Mouse (Mus musculus): ENCODE results near the gene Ltbp4. TPM values are rescaled to one million over a fixed set of nuclear protein-coding genes. Genes with fewer than 3 reads are reported as not detected.

Ltbp4 gene
- total and polyA plus RNA-seq, 3 experiments: 2.9 to 14.2 TPM; not detected in 1

DNA sequence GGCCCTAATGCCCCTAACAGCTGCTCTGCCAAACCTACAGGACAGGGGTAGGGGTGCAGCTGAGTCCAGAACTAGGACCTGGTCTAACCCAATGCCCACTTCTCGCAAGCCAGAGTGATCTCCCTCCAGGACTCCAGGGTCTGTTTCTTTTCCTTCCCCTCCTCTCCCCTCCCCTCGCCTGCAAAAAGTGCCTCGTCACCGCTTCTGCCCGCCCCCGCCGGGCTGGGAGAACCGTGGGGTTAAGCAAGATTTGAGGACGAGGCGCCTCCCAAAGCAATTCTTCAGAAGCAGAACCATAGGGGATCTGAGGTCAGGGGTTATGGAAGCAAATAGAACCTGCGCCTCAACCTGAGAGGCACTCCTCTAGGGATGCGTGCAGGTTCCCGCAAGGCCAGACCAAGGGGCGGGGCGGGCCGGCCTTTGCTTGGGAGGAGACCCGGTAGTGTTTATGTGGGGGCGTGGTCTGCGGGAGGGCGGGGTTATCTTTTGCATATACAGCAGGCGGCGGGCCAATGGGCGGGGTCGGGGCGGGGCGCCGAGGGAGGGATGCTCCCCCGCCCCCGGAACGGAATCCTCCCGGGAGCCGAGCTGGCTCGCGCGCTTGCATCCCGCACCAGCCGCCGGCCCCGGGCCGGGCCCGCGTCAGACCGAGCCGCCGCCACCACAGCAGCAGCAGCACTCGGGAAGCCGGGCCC lies 79.1 kb downstream of the Ltbp4 start, which contains the start of gene Numbl (continued):
- TF ChIP-seq ZMIZ1 (IDR thresholded peaks at IDR 0.05; ENCODE audit: low read depth, low read length) (no peak), UBTF (IDR thresholded peaks at IDR 0.05; ENCODE audit: borderline replicate concordance, insufficient read depth, low read depth, low read length) (no peak), E2F4 (IDR thresholded peaks at IDR 0.05; ENCODE audit: borderline replicate concordance, low read depth, low read length) (no peak), GATA1 (IDR thresholded peaks at IDR 0.05; ENCODE audit: low read depth, low read length) (no peak), TAL1 (IDR thresholded peaks at IDR 0.05; ENCODE audit: low read length) (no peak), POLR2AphosphoS5 (IDR thresholded peaks at IDR 0.05; ENCODE audit: borderline replicate concordance, low read depth, low read length) (no peak), MAZ (IDR thresholded peaks at IDR 0.05; ENCODE audit: low read depth, low read length) (peak; percentile 79; the same call in 1 of the 2 replicates), HCFC1 (IDR thresholded peaks at IDR 0.05; ENCODE audit: low read depth, low read length) (peak; percentile 62), ZNF384 (IDR thresholded peaks at IDR 0.05; ENCODE audit: low read depth, low read length) (no peak), RCOR1 (IDR thresholded peaks at IDR 0.05; ENCODE audit: low read depth, low read length) (0 out of 2 replicates have a peak, but pooled peaks have one; percentile 10), GABPA (IDR thresholded peaks at IDR 0.05; ENCODE audit: low read depth, low read length) (peak; percentile 86), USF1 (IDR thresholded peaks at IDR 0.05; ENCODE audit: low read depth, low read length) (no peak), NRF1 (IDR thresholded peaks at IDR 0.05; ENCODE audit: insufficient read depth, low read depth, low read length, poor library complexity, severe bottlenecking) (no peak), ZKSCAN1 (IDR thresholded peaks at IDR 0.05; ENCODE audit: low read depth, low read length) (no peak), TBP (IDR thresholded peaks at IDR 0.05; ENCODE audit: low read depth, low read length) (no peak), BHLHE40 (IDR thresholded peaks at IDR 0.05; ENCODE audit: borderline replicate concordance, low read depth, low read length) (no peak)

DNA sequence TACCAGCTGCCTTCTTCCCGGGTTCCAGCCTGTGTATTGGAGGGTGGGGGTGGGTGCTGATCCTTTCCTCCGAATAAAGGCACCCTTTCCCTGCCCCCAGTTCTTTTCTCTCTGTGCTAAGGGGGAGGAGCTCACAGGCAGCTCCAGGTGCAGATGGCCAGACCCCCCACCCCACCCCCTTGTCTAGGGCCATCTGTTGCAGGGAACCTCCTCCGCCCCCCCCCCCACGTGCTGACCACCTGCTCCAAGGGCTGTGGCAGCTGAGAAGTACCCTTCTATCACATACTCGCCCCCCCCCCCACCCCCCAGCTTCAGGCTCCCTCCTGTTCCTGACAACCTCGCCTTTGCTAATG lies 79.7 kb downstream of the Ltbp4 start:
- H3K36me3 ChIP-seq (ENCODE audit: control insufficient read depth in 1 of 2, insufficient read depth in 2 of 2, low read length in 2 of 2): peaks cover 0 to 32% of the 10 kb centered on the region in 2 experiments; a peak in 2 of 4 replicates
- H3K9ac ChIP-seq (ENCODE audit: control insufficient read depth, low read depth, low read length, poor library complexity, severe bottlenecking): peak overlapping the region; percentile 79
- TF ChIP-seq ZKSCAN1 (IDR thresholded peaks at IDR 0.05; ENCODE audit: low read depth, low read length) (no peak), TCF12 (IDR thresholded peaks at IDR 0.05; ENCODE audit: low read depth, low read length) (0 out of 2 replicates have a peak, but pooled peaks have one; percentile 5)
- H3K4me3 ChIP-seq (ENCODE audit: control insufficient read depth in 1 of 2, insufficient read depth in 1 of 2, low read depth in 2 of 2, low read length in 2 of 2): peak overlapping the region; percentile 78 to 92
- no peak for DNase-seq (ENCODE audit: low read depth, low spot score)
- H3K27me3 ChIP-seq (ENCODE audit: control insufficient read depth in 1 of 2, insufficient read depth in 2 of 2, low read length in 2 of 2): no peaks in the 10 kb centered on the region
- peak overlapping the region; percentile 88 for H3K27ac ChIP-seq (ENCODE audit: control insufficient read depth, low read depth, low read length)
- no peaks in the 10 kb centered on the region; the same call in 1 of the 2 replicates for H3K79me2 ChIP-seq (ENCODE audit: control insufficient read depth, insufficient read depth, low read length, poor library complexity)
- peaks cover 13 to 44% of the 10 kb centered on the region in 2 experiments for H3K4me1 ChIP-seq (ENCODE audit: control insufficient read depth in 1 of 2, insufficient read depth in 2 of 2, low read length in 2 of 2)
- no peaks in the 10 kb centered on the region for H3K9me3 ChIP-seq (replicated peaks; ENCODE audit: insufficient read depth, low read length)
